Mouse (Mus musculus) heart, postnatal 0 days (tissue): ENCODE measurements around the gene Babam1.

Source experiments
- CTCF ChIP-seq: IDR thresholded peaks from 2 replicates; pipeline ENCODE4 v1.5.1; 2016; ENCODE audit warnings: antibody characterized with exemption, control low read depth, low read depth
- EP300 ChIP-seq: IDR thresholded peaks from 2 replicates; pipeline ENCODE4 v1.6.1; 2016; ENCODE audit warnings: antibody characterized with exemption, low read depth

DNA sequence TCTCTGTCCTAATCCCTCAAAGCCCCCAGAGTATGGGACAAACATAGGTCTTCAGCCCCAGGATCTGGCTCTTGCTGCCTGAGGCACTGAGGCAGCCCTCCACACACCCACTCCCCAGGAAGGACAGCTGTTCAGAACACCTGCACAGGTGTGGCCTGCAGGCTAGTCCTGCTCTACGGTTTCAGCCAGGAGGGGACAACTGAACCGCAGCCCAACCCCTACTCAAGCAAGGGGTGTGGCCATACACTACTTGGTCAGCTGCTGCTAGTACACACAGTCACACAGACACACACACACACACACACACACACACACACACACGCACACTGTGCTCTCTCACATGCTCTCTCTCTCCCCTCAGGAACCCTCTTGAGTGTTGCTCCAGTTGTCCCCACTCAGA lies 12.8 kb upstream of the Babam1 start:
- TF ChIP-seq CTCF (no peak), EP300 (no peak)
